Mouse (Mus musculus) thymus, postnatal 25 days (tissue): ENCODE results near the gene Ap3s2.

Experiments
- DNase-seq: peaks from one replicate; pipeline ENCODE4 v3.0.0; 2022

Ap3s2 gene

GRCm38 (mm10) chr7:79837247-79837646 is 83.2 kb downstream of the Ap3s2 start:
- no peak for DNase-seq

GRCm38 (mm10) chr7:79835196-79835595 is 85.3 kb downstream of the Ap3s2 start:
- no peak for DNase-seq

GRCm38 (mm10) chr7:79832980-79833379 is 87.5 kb downstream of the Ap3s2 start:
- DNase-seq = no peak

GRCm38 (mm10) chr7:79831585-79831984 is 88.9 kb downstream of the Ap3s2 start:
- DNase-seq = no peak

GRCm38 (mm10) chr7:79831145-79831544 is 89.3 kb downstream of the Ap3s2 start:
- no peak for DNase-seq

- no peak for DNase-seq
Measured at GRCm38 (mm10) chr7:79828341-79828740, 92.1 kb downstream of the Ap3s2 start.
